Mouse (Mus musculus): Measurements from ENCODE around the gene Olfr1368. TPM values are rescaled to one million over a fixed set of nuclear protein-coding genes. Genes with fewer than 3 reads are reported as not detected.

Olfr1368 gene
- not detected in 2 replicates for polyA plus RNA-seq (2015; fragmentation: Nextera tagmentation; extraction: Ambion mirVana)

DNA sequence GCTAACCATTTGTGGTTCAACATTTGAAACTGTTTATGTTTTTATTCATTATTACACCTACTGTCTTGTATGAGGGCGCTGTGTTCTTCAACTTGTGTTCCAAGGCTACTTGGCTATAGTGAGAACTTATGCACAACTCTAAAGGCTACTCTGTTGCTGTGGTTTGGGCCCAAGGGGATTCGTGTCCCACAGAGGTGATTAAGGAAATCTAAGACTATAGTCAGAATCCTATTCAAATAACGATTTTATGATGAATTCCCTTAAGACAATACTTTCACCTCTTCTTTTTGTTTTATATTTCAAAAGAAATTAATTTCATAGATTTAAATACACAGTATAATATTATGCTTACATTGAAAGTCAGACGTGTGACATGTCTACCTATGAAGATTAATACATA lies at the start of gene Olfr1368:
TSS of gene Olfr1368 (minus strand) at position 101 of the 400 bp plus-strand sequence.

DNA sequence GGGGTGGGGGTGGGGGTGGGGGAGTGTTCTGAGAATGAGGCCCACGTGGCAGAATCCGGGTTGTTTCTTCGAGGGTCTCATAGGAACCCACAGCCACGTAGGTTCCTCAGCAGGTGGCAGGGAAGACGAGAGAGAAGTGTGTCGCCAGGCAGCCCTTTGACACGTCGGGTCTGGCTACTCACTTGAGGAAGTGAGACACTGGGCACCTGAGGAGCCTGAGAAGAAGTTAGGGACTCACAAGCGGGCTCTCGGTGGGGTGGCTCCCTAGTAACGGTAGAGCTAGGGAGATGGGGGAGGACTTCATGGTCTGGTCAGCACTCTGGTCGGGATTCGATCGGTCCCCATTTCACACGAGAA lies 33.7 kb upstream of the Olfr1368 start, which contains the start of gene Trim27:
TSS of gene Trim27 (plus strand) at position 79 of the 357 bp plus-strand sequence.

DNA sequence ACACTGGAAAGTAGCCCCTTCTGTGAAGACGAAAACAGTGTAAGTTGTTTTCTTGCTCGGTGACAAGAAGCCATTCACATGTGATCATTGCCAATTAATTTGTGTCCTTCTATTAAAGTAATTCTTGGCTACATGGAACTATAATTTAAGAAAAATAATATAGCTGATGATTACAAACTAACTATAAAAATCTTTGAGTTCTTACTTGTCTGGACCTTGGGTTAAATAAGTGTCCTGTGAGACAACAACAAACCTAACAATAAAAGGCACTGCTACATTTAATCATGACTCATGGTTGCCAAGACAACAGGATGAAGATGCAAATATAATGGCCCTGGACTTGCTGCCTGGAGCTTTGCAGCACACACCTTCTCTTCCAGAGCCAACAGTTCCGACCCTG lies 16.3 kb downstream of the Olfr1368 start, which contains the start of gene Olfr263:
TSS of gene Olfr263 (plus strand) at position 301 of the 400 bp plus-strand sequence.

DNA sequence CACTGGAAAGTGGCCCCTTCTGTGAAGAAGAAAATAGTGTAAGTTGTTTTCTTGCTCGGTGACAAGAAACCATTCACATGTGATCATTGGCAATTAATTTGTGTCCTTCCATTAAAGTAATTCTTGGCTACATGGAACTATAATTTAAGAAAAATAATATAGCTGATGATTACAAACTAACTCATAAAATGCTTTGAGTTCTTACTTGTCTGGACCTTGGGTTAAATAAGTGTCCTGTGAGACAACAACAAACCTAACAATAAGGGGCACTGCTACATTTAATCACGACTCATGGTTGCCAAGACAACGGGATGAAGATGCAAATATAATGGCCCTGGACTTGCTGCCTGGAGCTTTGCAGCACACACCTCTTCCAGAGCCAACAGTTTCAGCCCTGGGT lies 34.5 kb downstream of the Olfr1368 start, which contains the start of gene Olfr1369-ps1:
TSS of gene Olfr1369-ps1 (plus strand) at position 301 of the 400 bp plus-strand sequence.

Other genes with a start within 250 kb of the Olfr1368 start
- not detected in 2 replicates for gene Olfr1370, start 70.9 kb downstream of the Olfr1368 start, polyA plus RNA-seq (2015; fragmentation: Nextera tagmentation; extraction: Ambion mirVana)
- 0.06 TPM in 1 of 2 replicates, not detected in the other for gene Olfr1369-ps1, start 34.4 kb downstream of the Olfr1368 start, polyA plus RNA-seq (2015; fragmentation: Nextera tagmentation; extraction: Ambion mirVana)
- gene Olfr263, start 16.2 kb downstream of the Olfr1368 start, polyA plus RNA-seq (2015; fragmentation: Nextera tagmentation; extraction: Ambion mirVana), result not detected in 2 replicates
- 66.3 and 68.1 TPM in 2 replicates for gene Trim27, start 33.6 kb upstream of the Olfr1368 start, polyA plus RNA-seq (2015; fragmentation: Nextera tagmentation; extraction: Ambion mirVana)
- gene Gpx5, start 146.9 kb upstream of the Olfr1368 start, polyA plus RNA-seq (2015; fragmentation: Nextera tagmentation; extraction: Ambion mirVana), result not detected in 2 replicates
- gene Gpx6, start 166.3 kb upstream of the Olfr1368 start, polyA plus RNA-seq (2015; fragmentation: Nextera tagmentation; extraction: Ambion mirVana), result 0.51 and 0.79 TPM in 2 replicates
- not detected in 2 replicates for gene Olfr1367, start 201.0 kb upstream of the Olfr1368 start, polyA plus RNA-seq (2015; fragmentation: Nextera tagmentation; extraction: Ambion mirVana)
- 7.2 and 7.6 TPM in 2 replicates for gene Zscan12, start 217.0 kb upstream of the Olfr1368 start, polyA plus RNA-seq (2015; fragmentation: Nextera tagmentation; extraction: Ambion mirVana)